Mouse (Mus musculus) liver, embryonic 15.5 days (tissue): ENCODE measurements at regions not wholly inside any gene's neighbourhood (a gene's known extent, or its start where the extent isn't known, plus 50 kb on each side); places are given as distances from the start of the nearest gene placed in this dataset.
"Not testable (repeated sequence)": the region's sequence is repeated elsewhere in the genome, so short reads cannot be mapped to it uniquely, and the experiment has no call there.

ENCODE experiments used
- ATAC-seq: fragments of 200-750 bp; cut with Nextera tagmentation; 2 replicates; pipeline ENCODE4 v1.8.0; 2017; ENCODE audit warnings: moderate number of reproducible peaks, mild to moderate bottlenecking, moderate library complexity; ENCODE audit not compliant: insufficient read depth
- H3K27ac ChIP-seq: fragments of 300-500 bp; sonication (generic); replicated peaks from 2 replicates; pipeline ENCODE4 v1.5.1; 2015; ENCODE audit warnings: mild to moderate bottlenecking, inconsistent platforms
- H3K27me3 ChIP-seq: fragments of 300-500 bp; sonication (generic); 2 replicates; pipeline ENCODE4 v1.6.1; 2015; ENCODE audit warnings: mild to moderate bottlenecking, inconsistent platforms
- H3K36me3 ChIP-seq: fragments of 300-500 bp; sonication (generic); replicated peaks from 2 replicates; pipeline ENCODE4 v1.6.1; 2015; ENCODE audit warnings: moderate library complexity, mild to moderate bottlenecking, inconsistent platforms
- H3K4me1 ChIP-seq: fragments of 300-500 bp; sonication (generic); replicated peaks from 2 replicates; pipeline ENCODE4 v1.6.1; 2015; ENCODE audit warnings: inconsistent platforms
- H3K4me2 ChIP-seq: fragments of 300-500 bp; sonication (generic); 2 replicates; pipeline ENCODE4 v1.6.1; 2015; ENCODE audit warnings: moderate library complexity, mild to moderate bottlenecking, inconsistent platforms
- H3K4me3 ChIP-seq: fragments of 300-500 bp; sonication (generic); replicated peaks from 2 replicates; pipeline ENCODE4 v1.5.1; 2015; ENCODE audit warnings: mild to moderate bottlenecking, inconsistent platforms
- H3K9ac ChIP-seq: fragments of 300-500 bp; sonication (generic); 2 replicates; pipeline ENCODE4 v1.6.1; 2015; ENCODE audit warnings: moderate library complexity, mild to moderate bottlenecking, inconsistent platforms
- H3K9me3 ChIP-seq: fragments of 300-500 bp; sonication (generic); replicated peaks from 2 replicates; pipeline ENCODE4 v1.6.1; 2016; ENCODE audit warnings: inconsistent platforms
- WGBS: fragments of 180-500 bp; shearing (Covaris S2); methylation state at CpG from one replicate; pipeline ENCODE4 v1.1.7; 2015; ENCODE audit warnings: mixed read lengths; ENCODE audit not compliant: insufficient replicate concordance; 5-methylcytosine and 5-hydroxymethylcytosine counted together

- Histone ChIP-seq H3K27ac (no peak overlapping the region), H3K4me2 (no peak overlapping the region), H3K4me3 (no peak overlapping the region), H3K4me1 (peaks cover 15% of the 10 kb centered on the region), H3K27me3 (no peaks in the 10 kb centered on the region), H3K9me3 (no peaks in the 10 kb centered on the region), H3K36me3 (no peaks in the 10 kb centered on the region), H3K9ac (no peak overlapping the region)
- no peak for ATAC-seq
- WGBS, result 81% methylated on average over 3 of the region's 3 CpGs
Measured at GRCm38 (mm10) chr1:136680173-136680572, 55.5 kb downstream of the Zfp281 start.

GRCm38 (mm10) chr1:136682311-136682710, 57.6 kb downstream of the Zfp281 start:
- not testable (repeated sequence) for H3K4me2 ChIP-seq
- 64% methylated on average over 10 of the region's 10 CpGs for WGBS

GRCm38 (mm10) chr1:136683061-136683531, 58.4 kb downstream of the Zfp281 start:
- 55% methylated on average over 3 of the region's 3 CpGs for WGBS
- Histone ChIP-seq H3K27ac (peak overlapping the region; percentile 53), H3K4me2 (no peak overlapping the region)

More at GRCm38 (mm10) chr1:136682311-136682710, 57.6 kb downstream of the Zfp281 start:
- H3K27me3 ChIP-seq, ATAC-seq, H3K9ac ChIP-seq, H3K27ac ChIP-seq, H3K9me3 ChIP-seq, H3K4me3 ChIP-seq, H3K36me3 ChIP-seq: not testable (repeated sequence)
- H3K4me1 ChIP-seq, result peaks cover 31% of the 10 kb centered on the region

GRCm38 (mm10) chr1:136683561-136684131, 58.9 kb downstream of the Zfp281 start:
- H3K36me3 ChIP-seq, result no peaks in the 10 kb centered on the region
- peaks cover 31% of the 10 kb centered on the region for H3K4me1 ChIP-seq
- no peak overlapping the region for H3K9ac ChIP-seq
- 49% methylated on average over 10 of the region's 10 CpGs for WGBS
- no peaks in the 10 kb centered on the region for H3K9me3 ChIP-seq
- no peak overlapping the region; the same call in 1 of the 2 replicates for H3K4me2 ChIP-seq
- H3K27ac ChIP-seq, result peak overlapping the region; percentile 53
- ATAC-seq, result peak; percentile 29; the same call in 1 of the 2 replicates
- no peak overlapping the region for H3K4me3 ChIP-seq
- no peaks in the 10 kb centered on the region for H3K27me3 ChIP-seq

More at GRCm38 (mm10) chr1:136683061-136683531, 58.4 kb downstream of the Zfp281 start:
- H3K4me3 ChIP-seq, result no peak overlapping the region
- H3K27me3 ChIP-seq, result no peaks in the 10 kb centered on the region
- ATAC-seq, result no peak
- no peak overlapping the region for H3K9ac ChIP-seq
- no peaks in the 10 kb centered on the region for H3K36me3 ChIP-seq
- H3K9me3 ChIP-seq, result no peaks in the 10 kb centered on the region
- H3K4me1 ChIP-seq, result peaks cover 31% of the 10 kb centered on the region

- Histone ChIP-seq H3K27ac (no peak overlapping the region), H3K4me1 (peaks cover 31% of the 10 kb centered on the region), H3K9ac (no peak overlapping the region), H3K4me3 (no peak overlapping the region), H3K4me2 (peak overlapping the region; percentile 65; the same call in 1 of the 2 replicates), H3K9me3 (no peaks in the 10 kb centered on the region), H3K36me3 (no peaks in the 10 kb centered on the region), H3K27me3 (no peaks in the 10 kb centered on the region)
- WGBS, result 71% methylated on average over 5 of the region's 5 CpGs
- no peak for ATAC-seq
Measured at GRCm38 (mm10) chr1:136684481-136684880, 59.8 kb downstream of the Zfp281 start.

DNA sequence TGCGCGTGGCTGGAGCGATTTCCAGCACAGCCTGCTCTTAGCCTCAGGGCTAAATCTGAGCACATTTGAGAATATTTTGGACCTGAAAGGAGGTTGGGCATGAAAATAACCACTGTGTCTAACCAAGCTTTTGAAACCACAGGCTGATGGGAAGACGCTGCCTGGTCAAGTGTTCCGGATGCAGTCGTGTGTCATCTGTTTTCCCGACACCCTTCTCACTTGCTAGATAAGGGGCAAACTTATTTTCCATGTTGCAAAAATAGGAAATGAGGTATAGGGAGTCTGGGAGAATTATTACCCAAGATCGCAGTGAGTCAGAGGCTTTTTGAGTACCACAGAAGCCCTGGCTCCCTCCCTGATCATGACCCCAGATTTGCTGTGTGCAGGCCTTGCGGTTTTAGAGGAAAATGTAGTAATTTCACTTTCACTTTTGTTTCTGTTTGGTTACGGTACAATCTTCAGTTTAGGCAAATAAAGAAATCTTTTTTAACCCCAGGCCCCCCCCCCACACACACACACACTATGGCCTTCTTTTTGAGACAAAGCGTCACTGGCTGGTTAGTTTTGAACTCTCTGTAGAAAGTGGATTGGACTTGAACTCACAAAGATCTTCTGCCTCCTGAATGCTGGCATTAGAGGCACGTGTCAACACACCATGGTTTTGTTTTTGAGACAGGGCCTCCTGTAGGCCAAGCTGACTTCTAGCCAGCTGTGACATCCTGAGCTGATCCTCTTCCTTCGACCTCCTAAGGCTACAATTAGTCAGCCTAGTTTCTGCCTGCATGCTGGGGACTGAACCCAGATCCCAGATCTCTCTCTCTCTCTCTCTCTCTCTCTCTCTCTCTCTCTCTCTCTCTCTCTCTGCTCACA, 60.7 kb downstream of the Zfp281 start:
- WGBS, result 19% methylated on average over 13 of the region's 13 CpGs

GRCm38 (mm10) chr1:136686467-136686866, 61.8 kb downstream of the Zfp281 start:
- ATAC-seq, result no peak
- Histone ChIP-seq H3K4me3 (no peak overlapping the region), H3K9ac (no peak overlapping the region), H3K9me3 (no peaks in the 10 kb centered on the region), H3K27me3 (no peaks in the 10 kb centered on the region), H3K4me2 (no peak overlapping the region), H3K36me3 (no peaks in the 10 kb centered on the region), H3K4me1 (peaks cover 31% of the 10 kb centered on the region), H3K27ac (peak overlapping the region; percentile 24; the same call in 1 of the 2 replicates)

More for the DNA sequence above, 60.7 kb downstream of the Zfp281 start:
- Histone ChIP-seq H3K36me3 (no peaks in the 10 kb centered on the region), H3K4me3 (peak overlapping the region; percentile 48), H3K4me1 (peaks cover 31% of the 10 kb centered on the region), H3K27ac (peak overlapping the region; percentile 66), H3K9ac (peak overlapping the region; percentile 15; the same call in 1 of the 2 replicates), H3K9me3 (no peaks in the 10 kb centered on the region), H3K27me3 (no peaks in the 10 kb centered on the region), H3K4me2 (peak overlapping the region; percentile 65)
- ATAC-seq, result peak; percentile 53

DNA sequence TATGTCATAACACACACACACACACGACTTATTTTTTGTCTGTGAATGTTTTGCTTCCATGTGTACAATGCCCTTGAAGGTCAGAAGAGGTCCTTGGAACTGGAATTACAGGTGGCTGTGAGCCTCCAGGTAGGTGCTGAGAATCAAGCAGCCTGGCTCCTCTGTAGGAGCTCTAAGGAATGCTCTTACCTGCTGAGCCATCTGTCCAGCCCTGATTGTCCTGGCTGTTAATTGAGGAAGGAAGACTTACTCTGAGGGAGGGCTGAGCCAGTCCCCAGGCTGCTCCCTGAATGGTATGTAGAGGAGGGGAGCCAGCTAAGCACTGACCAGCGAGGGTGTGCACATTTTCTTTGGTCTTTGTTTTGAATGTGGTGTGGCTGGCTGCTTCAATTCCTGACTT, 65.4 kb downstream of the Zfp281 start:
- H3K4me2 ChIP-seq, result no peak overlapping the region
- no peak for ATAC-seq
- no peaks in the 10 kb centered on the region for H3K9me3 ChIP-seq
- WGBS, result 33% methylated on average over 2 of the region's 2 CpGs
- H3K27me3 ChIP-seq, result no peaks in the 10 kb centered on the region
- no peak overlapping the region for H3K9ac ChIP-seq
- no peak overlapping the region for H3K27ac ChIP-seq
- H3K4me3 ChIP-seq, result no peak overlapping the region
- H3K36me3 ChIP-seq, result no peaks in the 10 kb centered on the region
- peaks cover 25% of the 10 kb centered on the region for H3K4me1 ChIP-seq

- no peaks in the 10 kb centered on the region for H3K9me3 ChIP-seq
- H3K9ac ChIP-seq, result no peak overlapping the region
- H3K4me3 ChIP-seq, result no peak overlapping the region
- H3K4me1 ChIP-seq, result peaks cover 22% of the 10 kb centered on the region; the same call in 1 of the 2 replicates
- no peak for ATAC-seq
- no peaks in the 10 kb centered on the region for H3K36me3 ChIP-seq
- no peaks in the 10 kb centered on the region for H3K27me3 ChIP-seq
- H3K4me2 ChIP-seq, result peak overlapping the region; percentile 33
- peak overlapping the region; percentile 66; the same call in 1 of the 2 replicates for H3K27ac ChIP-seq
- WGBS, result 33% methylated on average over 5 of the region's 5 CpGs
Measured at GRCm38 (mm10) chr1:136693421-136693820, 68.7 kb downstream of the Zfp281 start.

DNA sequence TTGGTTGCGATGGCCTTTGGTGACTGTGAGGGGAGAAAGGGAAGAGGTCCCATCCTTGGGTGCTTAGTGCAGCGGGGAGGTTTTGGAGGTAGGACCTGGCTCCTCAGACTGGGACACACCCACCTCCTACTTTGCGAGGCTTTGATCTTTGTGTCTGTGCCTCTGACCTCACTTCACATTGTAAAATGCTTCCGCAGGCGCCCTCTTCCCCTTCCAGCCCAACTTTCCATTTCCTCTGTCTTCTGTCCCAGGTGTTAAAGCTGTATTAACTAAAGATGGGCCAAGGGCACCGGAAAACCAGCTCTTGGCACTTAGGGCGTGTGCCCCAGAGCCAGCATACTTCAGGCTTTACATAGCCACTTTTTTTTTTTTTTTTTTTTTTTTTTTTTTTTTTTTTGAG, 70.3 kb downstream of the Zfp281 start:
- no peak overlapping the region for H3K4me3 ChIP-seq
- H3K9ac ChIP-seq, result no peak overlapping the region
- H3K36me3 ChIP-seq, result no peaks in the 10 kb centered on the region
- peaks cover 28% of the 10 kb centered on the region; the same call in 1 of the 2 replicates for H3K4me1 ChIP-seq
- WGBS, result 27% methylated on average over 7 of the region's 7 CpGs
- H3K27me3 ChIP-seq, result no peaks in the 10 kb centered on the region
- H3K4me2 ChIP-seq, result peak overlapping the region; percentile 36
- peak overlapping the region; percentile 61; the same call in 1 of the 2 replicates for H3K27ac ChIP-seq
- no peak for ATAC-seq
- H3K9me3 ChIP-seq, result no peaks in the 10 kb centered on the region

DNA sequence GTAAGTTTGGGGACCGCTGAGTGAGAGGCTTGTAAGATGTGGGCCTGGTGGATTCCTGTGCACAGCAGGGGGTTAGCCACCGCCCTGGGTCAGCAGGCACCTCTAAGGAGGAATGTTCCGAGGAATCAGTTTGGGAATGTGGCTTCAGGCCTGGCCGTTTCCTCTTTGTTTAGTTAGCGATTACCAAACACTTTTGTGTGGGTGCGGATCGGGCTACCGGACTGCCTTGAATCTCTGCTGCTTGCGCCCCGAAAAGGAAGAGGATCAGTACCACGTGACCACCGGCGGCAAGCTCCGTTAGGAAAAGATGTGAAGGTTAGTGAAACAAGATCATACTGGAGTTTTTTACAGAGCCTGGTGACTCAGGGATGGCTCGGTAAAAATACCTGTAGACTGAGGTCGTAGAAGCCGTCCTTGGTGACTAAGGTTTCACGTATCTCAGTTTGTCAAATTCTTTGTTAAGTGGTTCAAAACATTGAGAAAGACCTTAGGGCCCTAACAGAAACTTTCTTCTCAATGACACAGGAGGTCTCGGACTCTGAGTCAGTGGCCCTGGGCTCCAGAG, 71.5 kb downstream of the Zfp281 start:
- H3K9ac ChIP-seq, result no peak overlapping the region
- no peaks in the 10 kb centered on the region for H3K9me3 ChIP-seq
- peak overlapping the region; percentile 61 for H3K27ac ChIP-seq
- no peaks in the 10 kb centered on the region for H3K27me3 ChIP-seq
- peaks cover 28% of the 10 kb centered on the region; the same call in 1 of the 2 replicates for H3K4me1 ChIP-seq
- 31% methylated on average over 19 of the region's 19 CpGs for WGBS
- H3K36me3 ChIP-seq, result no peaks in the 10 kb centered on the region
- peak overlapping the region; percentile 29 for H3K4me2 ChIP-seq
- no peak overlapping the region for H3K4me3 ChIP-seq
- ATAC-seq, result no peak
